Mouse (Mus musculus): Measurements from ENCODE around the gene Hcrtr2. TPM values are rescaled to one million over a fixed set of nuclear protein-coding genes. Genes with fewer than 3 reads are reported as not detected.

Gene Hcrtr2
- polyA plus RNA-seq, 1 experiment from 2014 or later = 0.28 TPM

DNA sequence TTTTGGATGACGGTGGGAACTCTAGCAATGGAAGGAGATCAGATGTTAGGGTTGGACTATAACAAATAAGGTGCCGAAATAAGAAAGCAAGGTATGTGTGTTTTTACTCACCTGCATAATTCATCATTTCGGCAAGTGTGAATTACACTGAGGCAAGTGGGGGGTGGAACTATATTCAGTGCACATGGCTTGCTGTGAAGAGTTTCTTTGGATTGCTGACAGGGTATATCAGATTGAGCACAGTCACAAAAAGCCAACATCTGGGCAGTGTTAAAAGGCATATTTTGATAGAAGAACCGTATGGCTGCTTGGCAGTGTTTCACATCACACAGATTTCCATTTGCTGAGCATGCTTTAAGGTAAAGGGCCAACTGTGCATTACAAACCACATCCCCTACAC, 126.7 kb downstream of the Hcrtr2 start:
- Histone ChIP-seq H3K4me1 (ENCODE audit: control insufficient read depth in 2 of 2, insufficient read depth in 2 of 2, low read length in 2 of 2) (no peaks in the 10 kb centered on the region), H3K27me3 (ENCODE audit: control insufficient read depth, insufficient read depth, low read length) (no peaks in the 10 kb centered on the region), H3K9me3 (ENCODE audit: control insufficient read depth, low read length) (no peaks in the 10 kb centered on the region), H3K9ac (ENCODE audit: low read length) (no peak overlapping the region), H3K27ac (replicated peaks in 1 of 2; ENCODE audit: control insufficient read depth in 1 of 2, insufficient read depth in 1 of 2, low read depth in 2 of 2, low read length in 2 of 2) (no peak overlapping the region), H3K4me3 (ENCODE audit: control insufficient read depth in 1 of 2, insufficient read depth in 1 of 2, low read depth in 1 of 2, low read length in 2 of 2) (no peak overlapping the region), H3K36me3 (ENCODE audit: control insufficient read depth, insufficient read depth, low read length) (no peaks in the 10 kb centered on the region), H3K4me2 (ENCODE audit: low read length) (no peak overlapping the region)
- WGBS = 68% methylated on average over 4 of the region's 4 CpGs
- ATAC-seq (ENCODE audit: insufficient number of reproducible peaks, insufficient read depth, low FRiP score, low read depth) = no peak

DNA sequence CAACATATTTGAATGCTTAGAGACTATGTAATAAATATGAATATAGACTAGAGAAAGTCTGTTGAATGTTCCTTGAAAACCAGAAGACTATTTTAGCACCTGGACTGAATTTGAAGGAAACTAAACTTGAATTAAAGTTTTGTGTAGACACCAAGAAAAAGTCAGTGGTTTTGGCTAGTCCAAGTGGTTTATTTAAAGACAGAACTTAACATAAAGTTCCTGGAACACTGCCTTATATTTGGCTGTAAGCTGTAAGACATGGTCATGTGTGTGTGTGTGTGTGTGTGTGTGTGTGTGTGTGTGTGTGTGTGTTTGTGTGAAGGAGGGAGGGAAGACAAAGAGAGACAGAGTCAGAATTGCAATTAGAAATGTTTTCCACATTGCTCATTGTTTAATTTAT, 144.4 kb downstream of the Hcrtr2 start:
- Histone ChIP-seq H3K4me1 (ENCODE audit: control insufficient read depth in 2 of 2, insufficient read depth in 2 of 2, low read length in 2 of 2) (no peaks in the 10 kb centered on the region), H3K27me3 (ENCODE audit: control insufficient read depth, insufficient read depth, low read length) (no peaks in the 10 kb centered on the region), H3K4me3 (ENCODE audit: control insufficient read depth in 1 of 2, insufficient read depth in 1 of 2, low read depth in 1 of 2, low read length in 2 of 2) (no peak overlapping the region), H3K36me3 (ENCODE audit: control insufficient read depth, insufficient read depth, low read length) (no peaks in the 10 kb centered on the region), H3K9ac (ENCODE audit: low read length) (no peak overlapping the region), H3K9me3 (ENCODE audit: control insufficient read depth, low read length) (no peaks in the 10 kb centered on the region), H3K27ac (replicated peaks in 1 of 2; ENCODE audit: control insufficient read depth in 1 of 2, insufficient read depth in 1 of 2, low read depth in 2 of 2, low read length in 2 of 2) (no peak overlapping the region), H3K4me2 (ENCODE audit: low read length) (no peak overlapping the region)
- ATAC-seq (ENCODE audit: insufficient number of reproducible peaks, insufficient read depth, low FRiP score, low read depth) = no peak

Other genes with a start within 250 kb of the Hcrtr2 start
- not detected in 2 replicates for gene Gfral, start 110.2 kb downstream of the Hcrtr2 start, polyA plus RNA-seq (2014; fragmentation: Nextera tagmentation; extraction: Ambion mirVana)
- gene Fam83b, start 243.3 kb upstream of the Hcrtr2 start, polyA plus RNA-seq (2014; fragmentation: Nextera tagmentation; extraction: Ambion mirVana) = 0.20 and 0.43 TPM in 2 replicates